Mouse (Mus musculus) lung, postnatal 0 days (tissue): ENCODE measurements around the gene Mprip.

Source experiments
- CTCF ChIP-seq: IDR thresholded peaks from 2 replicates; pipeline ENCODE4 v1.5.1; 2016; ENCODE audit warnings: antibody characterized with exemption, mild to moderate bottlenecking
- EP300 ChIP-seq: IDR thresholded peaks from 2 replicates; pipeline ENCODE4 v1.6.1; 2016; ENCODE audit warnings: antibody characterized with exemption, mild to moderate bottlenecking, control low read depth

- no peak for TF ChIP-seq CTCF
- TF ChIP-seq EP300, result no peak
Observed at GRCm38 (mm10) chr11:59739996-59740395, 78.9 kb downstream of the Mprip start.
